Mouse (Mus musculus) lung, adult 2 months (tissue): ENCODE measurements around the gene Mark3.

Experiments used
- CTCF ChIP-seq: fragments of 200-500 bp; IDR thresholded peaks from 2 replicates; pipeline ENCODE4 v1.5.1; 2011; ENCODE audit warnings: mild to moderate bottlenecking, low read length, control low read depth; ENCODE audit not compliant: insufficient read depth
- POLR2A ChIP-seq: fragments of 200-500 bp; IDR thresholded peaks from 2 replicates; pipeline ENCODE4 v1.6.1; 2011; ENCODE audit warnings: low read depth, mild to moderate bottlenecking, control low read depth, low read length, borderline replicate concordance; ENCODE audit errors: extremely low read depth

DNA sequence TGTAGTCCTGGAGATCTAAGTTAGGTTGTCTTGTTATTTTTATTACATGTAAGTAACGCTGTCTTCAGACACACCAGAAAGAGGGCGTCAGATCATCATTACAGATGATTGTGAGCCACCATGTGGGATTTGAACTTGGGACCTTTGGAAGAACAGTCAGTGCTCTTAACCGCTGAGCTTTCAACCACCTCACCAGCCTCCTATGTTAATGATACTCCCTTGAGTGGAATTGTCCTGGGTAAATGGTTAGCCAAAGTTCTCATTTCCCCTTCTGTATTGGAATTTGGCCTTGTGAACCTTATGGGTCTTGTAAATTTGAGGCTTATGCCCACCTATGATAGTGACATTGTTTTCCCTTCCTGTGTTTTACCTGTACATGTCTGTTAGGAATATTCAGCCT lies 27.3 kb upstream of the Mark3 start:
- no peak for TF ChIP-seq POLR2A
- TF ChIP-seq CTCF, result no peak
